Mouse (Mus musculus): ENCODE measurements around the gene Adap1. TPM values are rescaled to one million over a fixed set of nuclear protein-coding genes. Genes with fewer than 3 reads are reported as not detected.
A peak's percentile ranks its signal among the peaks of the same experiment; 100 is the strongest.

The Adap1 gene
- total RNA-seq, 1 experiment = 65.0 TPM

GRCm38 (mm10) chr5:139286142-139286941 is 39.1 kb downstream of the Adap1 start:
- no peak overlapping the region for H3K9ac ChIP-seq (ENCODE audit: insufficient read depth, low read depth, low read length, poor library complexity, severe bottlenecking)
- DNase-seq (ENCODE audit: low read depth, low spot score) = no peak
- TF ChIP-seq MAFK (IDR thresholded peaks at IDR 0.05; ENCODE audit: insufficient read depth, low read depth, low read length) (no peak), HCFC1 (IDR thresholded peaks at IDR 0.05; ENCODE audit: borderline replicate concordance, insufficient read depth, low read length) (no peak), ZNF384 (IDR thresholded peaks at IDR 0.05; ENCODE audit: low read depth, low read length) (no peak), ZC3H11A (IDR thresholded peaks at IDR 0.05; ENCODE audit: borderline replicate concordance, low read depth, low read length) (no peak), CHD2 (IDR thresholded peaks at IDR 0.05; ENCODE audit: low read depth, low read length) (no peak)
- no peak overlapping the region for H3K4me3 ChIP-seq (ENCODE audit: insufficient read depth in 1 of 2, low read depth in 1 of 2, low read length in 2 of 2, poor library complexity in 1 of 2, severe bottlenecking in 1 of 2)
- in situ Hi-C loops (cut with MboI; ENCODE audit: low sequenced_read_pairs in 2 of 2, unreplicated experiment in 2 of 2) = no loop called here
- H3K4me1 ChIP-seq (ENCODE audit: control insufficient read depth in 2 of 2, insufficient read depth in 2 of 2, low read length in 2 of 2, poor library complexity in 1 of 2) = peaks cover 0 to 27% of the 10 kb centered on the region in 2 experiments; a peak in 2 of 4 replicates
- no peaks in the 10 kb centered on the region for H3K9me3 ChIP-seq (ENCODE audit: control insufficient read depth, insufficient read depth, low read depth, low read length)
- peaks cover 16% of the 10 kb centered on the region; the same call in 1 of the 2 replicates for H3K36me3 ChIP-seq (ENCODE audit: control insufficient read depth, insufficient read depth, low read length, poor library complexity, severe bottlenecking)
- no peak overlapping the region for H3K27ac ChIP-seq (ENCODE audit: insufficient read depth, low read depth, low read length, poor library complexity, severe bottlenecking)

- H3K36me3 ChIP-seq (ENCODE audit: control insufficient read depth, insufficient read depth, low read length, poor library complexity, severe bottlenecking) = peaks cover 10% of the 10 kb centered on the region; the same call in 1 of the 2 replicates
- no peak for TF ChIP-seq ZNF384 (IDR thresholded peaks at IDR 0.05; ENCODE audit: low read depth, low read length)
- no peak for TF ChIP-seq MAFK (IDR thresholded peaks at IDR 0.05; ENCODE audit: insufficient read depth, low read depth, low read length)
- TF ChIP-seq CHD2 (IDR thresholded peaks at IDR 0.05; ENCODE audit: low read depth, low read length) = no peak
- no peak for TF ChIP-seq HCFC1 (IDR thresholded peaks at IDR 0.05; ENCODE audit: borderline replicate concordance, insufficient read depth, low read length)
- TF ChIP-seq ZC3H11A (IDR thresholded peaks at IDR 0.05; ENCODE audit: borderline replicate concordance, low read depth, low read length) = no peak
- in situ Hi-C loops (cut with MboI; ENCODE audit: low sequenced_read_pairs in 2 of 2, unreplicated experiment in 2 of 2) = no loop called here
- no peaks in the 10 kb centered on the region for H3K9me3 ChIP-seq (ENCODE audit: control insufficient read depth, insufficient read depth, low read depth, low read length)
- no peak overlapping the region for H3K9ac ChIP-seq (ENCODE audit: insufficient read depth, low read depth, low read length, poor library complexity, severe bottlenecking)
- no peak overlapping the region for H3K27ac ChIP-seq (ENCODE audit: insufficient read depth, low read depth, low read length, poor library complexity, severe bottlenecking)
- no peak overlapping the region for H3K4me3 ChIP-seq (ENCODE audit: insufficient read depth in 1 of 2, low read depth in 1 of 2, low read length in 2 of 2, poor library complexity in 1 of 2, severe bottlenecking in 1 of 2)
- DNase-seq (ENCODE audit: low read depth, low spot score) = no peak
- peaks cover 0 to 26% of the 10 kb centered on the region in 2 experiments; a peak in 2 of 4 replicates for H3K4me1 ChIP-seq (ENCODE audit: control insufficient read depth in 2 of 2, insufficient read depth in 2 of 2, low read length in 2 of 2, poor library complexity in 1 of 2)
These were observed 39.9 kb downstream of the Adap1 start for GRCm38 (mm10) chr5:139285383-139286067.

GRCm38 (mm10) chr5:139283460-139284180 is 41.8 kb downstream of the Adap1 start:
- H3K9ac ChIP-seq (ENCODE audit: insufficient read depth, low read depth, low read length, poor library complexity, severe bottlenecking) = no peak overlapping the region
- no peak for TF ChIP-seq HCFC1 (IDR thresholded peaks at IDR 0.05; ENCODE audit: borderline replicate concordance, insufficient read depth, low read length)
- no peak for TF ChIP-seq ZNF384 (IDR thresholded peaks at IDR 0.05; ENCODE audit: low read depth, low read length)
- no peak for TF ChIP-seq CHD2 (IDR thresholded peaks at IDR 0.05; ENCODE audit: low read depth, low read length)
- no peak for TF ChIP-seq ZC3H11A (IDR thresholded peaks at IDR 0.05; ENCODE audit: borderline replicate concordance, low read depth, low read length)
- TF ChIP-seq MAFK (IDR thresholded peaks at IDR 0.05; ENCODE audit: insufficient read depth, low read depth, low read length) = no peak
- H3K4me3 ChIP-seq (ENCODE audit: insufficient read depth in 1 of 2, low read depth in 1 of 2, low read length in 2 of 2, poor library complexity in 1 of 2, severe bottlenecking in 1 of 2) = no peak overlapping the region
- H3K36me3 ChIP-seq (ENCODE audit: control insufficient read depth, insufficient read depth, low read length, poor library complexity, severe bottlenecking) = peaks cover 14% of the 10 kb centered on the region; the same call in 1 of the 2 replicates
- no peak overlapping the region for H3K27ac ChIP-seq (ENCODE audit: insufficient read depth, low read depth, low read length, poor library complexity, severe bottlenecking)
- H3K9me3 ChIP-seq (ENCODE audit: control insufficient read depth, insufficient read depth, low read depth, low read length) = no peaks in the 10 kb centered on the region
- in situ Hi-C loops (cut with MboI; ENCODE audit: low sequenced_read_pairs in 2 of 2, unreplicated experiment in 2 of 2) = no loop called here
- peaks cover 0 to 30% of the 10 kb centered on the region in 2 experiments; a peak in 2 of 4 replicates for H3K4me1 ChIP-seq (ENCODE audit: control insufficient read depth in 2 of 2, insufficient read depth in 2 of 2, low read length in 2 of 2, poor library complexity in 1 of 2)
- DNase-seq (ENCODE audit: low read depth, low spot score) = peak; percentile 22

- peak; percentile 65 for DNase-seq (ENCODE audit: low read depth, low spot score)
- TF ChIP-seq ZNF384 (IDR thresholded peaks at IDR 0.05; ENCODE audit: low read depth, low read length) (no peak), ZC3H11A (IDR thresholded peaks at IDR 0.05; ENCODE audit: borderline replicate concordance, low read depth, low read length) (peak; percentile 69)
- Histone ChIP-seq H3K4me1 (ENCODE audit: control insufficient read depth in 2 of 2, insufficient read depth in 2 of 2, low read length in 2 of 2, poor library complexity in 1 of 2) (peaks cover 0 to 30% of the 10 kb centered on the region in 2 experiments; a peak in 2 of 4 replicates), H3K9ac (ENCODE audit: insufficient read depth, low read depth, low read length, poor library complexity, severe bottlenecking) (no peak overlapping the region), H3K4me3 (ENCODE audit: insufficient read depth in 1 of 2, low read depth in 1 of 2, low read length in 2 of 2, poor library complexity in 1 of 2, severe bottlenecking in 1 of 2) (no peak overlapping the region), H3K9me3 (ENCODE audit: control insufficient read depth, insufficient read depth, low read depth, low read length) (no peaks in the 10 kb centered on the region), H3K36me3 (ENCODE audit: control insufficient read depth, insufficient read depth, low read length, poor library complexity, severe bottlenecking) (peaks cover 13% of the 10 kb centered on the region; the same call in 1 of the 2 replicates), H3K27ac (ENCODE audit: insufficient read depth, low read depth, low read length, poor library complexity, severe bottlenecking) (no peak overlapping the region)
- in situ Hi-C loops (cut with MboI; ENCODE audit: low sequenced_read_pairs in 2 of 2, unreplicated experiment in 2 of 2) = no loop called here
These were observed 43.2 kb downstream of the Adap1 start for GRCm38 (mm10) chr5:139282191-139282590.

Data from ES-E14 (cell line).